Mouse (Mus musculus): ENCODE data around the gene Serpinb3c. TPM values are rescaled to one million over a fixed set of nuclear protein-coding genes. Genes with fewer than 3 reads are reported as not detected.
A peak's percentile ranks its signal among the peaks of the same experiment; 100 is the strongest.
"Not testable (repeated sequence)": the region's sequence is repeated elsewhere in the genome, so short reads cannot be mapped to it uniquely, and the experiment has no call there.

The Serpinb3c gene
- not detected in 2 replicates for total RNA-seq (2012; rRNA removed)
- not detected in 2 replicates for total RNA-seq (2014; rRNA removed)
- not detected in 2 replicates for polyA plus RNA-seq (2012; ENCODE audit: insufficient read length, low read depth)

- H3K4me1 ChIP-seq (ENCODE audit: control insufficient read depth in 1 of 2, insufficient read depth in 2 of 2); in situ Hi-C loops (cut with MboI; ENCODE audit: low pct_ligation_motif_present, low pct_unique_long_range_greater_than_20kb, low sequenced_read_pairs); DNase-seq (ENCODE audit: extremely low read depth); H3K4me3 ChIP-seq (replicated peaks in 1 of 3; ENCODE audit: low read depth in 2 of 3, low read length in 2 of 3, poor library complexity in 1 of 3); H3K36me3 ChIP-seq (replicated peaks in 1 of 2; ENCODE audit: control insufficient read depth in 1 of 2, insufficient read depth in 1 of 2, low read length in 1 of 2); H3K9ac ChIP-seq (ENCODE audit: insufficient read depth, low read depth); dilution Hi-C loops (cut with MboI; ENCODE audit: extremely low pct_ligation_motif_present, extremely low pct_unique_long_range_greater_than_20kb, low sequenced_read_pairs); H3K9me3 ChIP-seq (replicated peaks; ENCODE audit: low read length); H3K79me2 ChIP-seq (replicated peaks; ENCODE audit: control insufficient read depth, extremely low read depth, insufficient read depth, poor library complexity, severe bottlenecking); H3K27ac ChIP-seq (ENCODE audit: insufficient read depth, low read depth); H3K4me2 ChIP-seq (ENCODE audit: insufficient read depth, low read depth, poor library complexity, severe bottlenecking); H3K27me3 ChIP-seq (replicated peaks): not testable (repeated sequence)
Observed at GRCm38 (mm10) chr1:107278261-107278660, at the start of gene Serpinb3c, which contains the start of gene Serpinb3b. TSS of gene Serpinb3c (minus strand) at chr1:107278371. TSS of gene Serpinb3b (minus strand) at chr1:107278361.

- H3K4me2 ChIP-seq (ENCODE audit: insufficient read depth, low read depth, poor library complexity, severe bottlenecking); H3K27ac ChIP-seq (ENCODE audit: insufficient read depth, low read depth); H3K27me3 ChIP-seq (replicated peaks); dilution Hi-C loops (cut with MboI; ENCODE audit: extremely low pct_ligation_motif_present, extremely low pct_unique_long_range_greater_than_20kb, low sequenced_read_pairs); H3K79me2 ChIP-seq (replicated peaks; ENCODE audit: control insufficient read depth, extremely low read depth, insufficient read depth, poor library complexity, severe bottlenecking); H3K4me3 ChIP-seq (replicated peaks in 1 of 3; ENCODE audit: low read depth in 2 of 3, low read length in 2 of 3, poor library complexity in 1 of 3); H3K9me3 ChIP-seq (replicated peaks; ENCODE audit: low read length); H3K9ac ChIP-seq (ENCODE audit: insufficient read depth, low read depth); H3K36me3 ChIP-seq (replicated peaks in 1 of 2; ENCODE audit: control insufficient read depth in 1 of 2, insufficient read depth in 1 of 2, low read length in 1 of 2); H3K4me1 ChIP-seq (ENCODE audit: control insufficient read depth in 1 of 2, insufficient read depth in 2 of 2): not testable (repeated sequence)
- peak; percentile 0 for DNase-seq (ENCODE audit: extremely low read depth)
- in situ Hi-C loops (cut with MboI; ENCODE audit: low pct_ligation_motif_present, low pct_unique_long_range_greater_than_20kb, low sequenced_read_pairs): loop anchor here (5.0 kb wide), 1 partner anchor 234 kb away; no protein-coding TSS in a partner anchor
- TF ChIP-seq SMC3 (IDR thresholded peaks at IDR 0.05; ENCODE audit: low read depth, low read length) (peak; percentile 76), CTCF (conservative IDR thresholded peaks at IDR 0.05 in 1 of 2, IDR thresholded peaks at IDR 0.05 in 1 of 2; ENCODE audit: low read depth in 2 of 2, low read length in 2 of 2) (peak; percentile 61 to 71), RAD21 (IDR thresholded peaks at IDR 0.05; ENCODE audit: low read depth, low read length) (peak; percentile 63), ZC3H11A (IDR thresholded peaks at IDR 0.05; ENCODE audit: low read depth, low read length) (peak; percentile 65; the same call in 1 of the 2 replicates)
Observed at GRCm38 (mm10) chr1:107243170-107243569, 35.0 kb downstream of the Serpinb3c start.

Other genes starting within 250 kb of the Serpinb3c start
- not detected in 2 replicates for gene Serpinb3a, start 226.1 kb downstream of the Serpinb3c start, total RNA-seq (2012; rRNA removed)
- gene Serpinb3a, start 226.1 kb downstream of the Serpinb3c start, total RNA-seq (2014; rRNA removed): not detected in 2 replicates
- not detected in 2 replicates for gene Serpinb3a, start 226.1 kb downstream of the Serpinb3c start, polyA plus RNA-seq (2012; ENCODE audit: insufficient read length, low read depth)
- gene Serpinb3d, start 194.9 kb downstream of the Serpinb3c start, total RNA-seq (2012; rRNA removed): not detected in 2 replicates
- gene Serpinb3d, start 194.9 kb downstream of the Serpinb3c start, total RNA-seq (2014; rRNA removed): not detected in 2 replicates
- gene Serpinb3d, start 194.9 kb downstream of the Serpinb3c start, polyA plus RNA-seq (2012; ENCODE audit: insufficient read length, low read depth): not detected in 2 replicates
- not detected in 2 replicates for gene Serpinb3b, start within 50 bp of the Serpinb3c start, total RNA-seq (2012; rRNA removed)
- gene Serpinb3b, start within 50 bp of the Serpinb3c start, total RNA-seq (2014; rRNA removed): not detected in 2 replicates
- gene Serpinb3b, start within 50 bp of the Serpinb3c start, polyA plus RNA-seq (2012; ENCODE audit: insufficient read length, low read depth): not detected in 2 replicates
- gene Serpinb11, start 82.8 kb upstream of the Serpinb3c start, total RNA-seq (2012; rRNA removed): not detected in 2 replicates
- 0.12 TPM in 1 of 2 replicates, not detected in the other for gene Serpinb11, start 82.8 kb upstream of the Serpinb3c start, total RNA-seq (2014; rRNA removed)
- not detected in 2 replicates for gene Serpinb11, start 82.8 kb upstream of the Serpinb3c start, polyA plus RNA-seq (2012; ENCODE audit: insufficient read length, low read depth)
- 0.17 and 0.21 TPM in 2 replicates for gene Serpinb7, start 121.3 kb upstream of the Serpinb3c start, total RNA-seq (2012; rRNA removed)
- gene Serpinb7, start 121.3 kb upstream of the Serpinb3c start, total RNA-seq (2014; rRNA removed): 0.16 TPM in 1 of 2 replicates, not detected in the other
- 0.20 TPM in 1 of 2 replicates, not detected in the other for gene Serpinb7, start 121.3 kb upstream of the Serpinb3c start, polyA plus RNA-seq (2012; ENCODE audit: insufficient read length, low read depth)
- gene Serpinb2, start 233.1 kb upstream of the Serpinb3c start, total RNA-seq (2012; rRNA removed): not detected in 2 replicates
- not detected in 2 replicates for gene Serpinb2, start 233.1 kb upstream of the Serpinb3c start, total RNA-seq (2014; rRNA removed)
- gene Serpinb2, start 233.1 kb upstream of the Serpinb3c start, polyA plus RNA-seq (2012; ENCODE audit: insufficient read length, low read depth): not detected in 2 replicates

Measured in CH12.LX (cell line).